Mouse (Mus musculus) forebrain, embryonic 15.5 days (tissue): ENCODE data around the gene Paqr8. TPM values are rescaled to one million over a fixed set of nuclear protein-coding genes. Genes with fewer than 3 reads are reported as not detected.
A peak's percentile ranks its signal among the peaks of the same experiment; 100 is the strongest.

Experiments used
- ATAC-seq: fragments of 200-750 bp; cut with Nextera tagmentation; replicated peaks from 2 replicates; pipeline ENCODE4 v1.8.0; 2017; ENCODE audit warnings: mild to moderate bottlenecking, moderate TSS enrichment, moderate library complexity
- H3K27ac ChIP-seq: fragments of 300-500 bp; sonication (generic); replicated peaks from 2 replicates; pipeline ENCODE4 v1.5.1; 2015; ENCODE audit warnings: mild to moderate bottlenecking, inconsistent platforms
- H3K27me3 ChIP-seq: fragments of 300-500 bp; sonication (generic); 2 replicates; pipeline ENCODE4 v1.6.1; 2015; ENCODE audit warnings: inconsistent platforms
- H3K36me3 ChIP-seq: fragments of 300-500 bp; sonication (generic); 2 replicates; pipeline ENCODE4 v1.6.1; 2015; ENCODE audit warnings: mild to moderate bottlenecking, inconsistent platforms
- H3K4me1 ChIP-seq: fragments of 300-500 bp; sonication (generic); 2 replicates; pipeline ENCODE4 v1.6.1; 2015; ENCODE audit warnings: inconsistent platforms
- H3K4me2 ChIP-seq: fragments of 300-500 bp; sonication (generic); replicated peaks from 2 replicates; pipeline ENCODE4 v1.6.1; 2015; ENCODE audit warnings: mild to moderate bottlenecking, inconsistent platforms
- H3K4me3 ChIP-seq: fragments of 300-500 bp; sonication (generic); 2 replicates; pipeline ENCODE4 v1.5.1; 2015; ENCODE audit warnings: mild to moderate bottlenecking, inconsistent platforms
- H3K9ac ChIP-seq: fragments of 300-500 bp; sonication (generic); replicated peaks from 2 replicates; pipeline ENCODE4 v1.6.1; 2015; ENCODE audit warnings: mild to moderate bottlenecking, inconsistent platforms
- H3K9me3 ChIP-seq: fragments of 300-500 bp; sonication (generic); 2 replicates; pipeline ENCODE4 v1.6.1; 2016; ENCODE audit warnings: inconsistent platforms
- WGBS: fragments of 180-500 bp; shearing (Covaris S2); methylation state at CpG from one replicate; pipeline ENCODE4 v1.1.7; 2015; ENCODE audit warnings: mixed read lengths; 5-methylcytosine and 5-hydroxymethylcytosine counted together
- polyA plus RNA-seq: library from polyadenylated mRNA; unstranded; fragments of >200 nt; fragmentation: Nextera tagmentation; extraction: Ambion mirVana; gene quantifications from 2 replicates; pipeline ENCODE4 v1.2.1, GENCODE M21; 2015

Gene Paqr8
- polyA plus RNA-seq, 1 experiment from 2014 or later = 22.5 TPM

- Histone ChIP-seq H3K36me3 (no peaks in the 10 kb centered on the region), H3K27me3 (no peaks in the 10 kb centered on the region), H3K9me3 (no peaks in the 10 kb centered on the region), H3K4me2 (no peak overlapping the region), H3K4me1 (no peaks in the 10 kb centered on the region), H3K9ac (no peak overlapping the region), H3K4me3 (no peak overlapping the region), H3K27ac (no peak overlapping the region)
- ATAC-seq = no peak
- 75% methylated on average over 2 of the region's 2 CpGs for WGBS
Observed at GRCm38 (mm10) chr1:20984103-20984502, 93.7 kb downstream of the Paqr8 start.

GRCm38 (mm10) chr1:20984582-20984981, 94.2 kb downstream of the Paqr8 start:
- H3K4me1 ChIP-seq = no peaks in the 10 kb centered on the region
- no peaks in the 10 kb centered on the region for H3K36me3 ChIP-seq
- no peak overlapping the region for H3K9ac ChIP-seq
- H3K4me3 ChIP-seq = no peak overlapping the region
- no peaks in the 10 kb centered on the region for H3K9me3 ChIP-seq
- H3K27me3 ChIP-seq = no peaks in the 10 kb centered on the region
- WGBS = 33% methylated on average over 4 of the region's 4 CpGs
- no peak overlapping the region for H3K27ac ChIP-seq
- H3K4me2 ChIP-seq = no peak overlapping the region
- no peak for ATAC-seq

GRCm38 (mm10) chr1:20986378-20987056, 96.1 kb downstream of the Paqr8 start:
- ATAC-seq = peak; percentile 45; the same call in 1 of the 2 replicates
- Histone ChIP-seq H3K27me3 (no peaks in the 10 kb centered on the region), H3K9me3 (no peaks in the 10 kb centered on the region), H3K4me1 (no peaks in the 10 kb centered on the region), H3K36me3 (no peaks in the 10 kb centered on the region), H3K4me3 (no peak overlapping the region), H3K27ac (no peak overlapping the region), H3K9ac (no peak overlapping the region), H3K4me2 (no peak overlapping the region)
- 66% methylated on average over 10 of the region's 10 CpGs for WGBS

Other genes with a start within 250 kb of the Paqr8 start
- gene Il17a, start 159.7 kb upstream of the Paqr8 start, polyA plus RNA-seq = not detected in 2 replicates
- gene Il17f, start 100.0 kb upstream of the Paqr8 start, polyA plus RNA-seq = not detected in 2 replicates
- gene Mcm3, start 70.3 kb upstream of the Paqr8 start, polyA plus RNA-seq = 51.8 and 59.7 TPM in 2 replicates
- 1.3 and 2.0 TPM in 2 replicates for gene Efhc1, start 61.0 kb downstream of the Paqr8 start, polyA plus RNA-seq
- 1.8 and 2.0 TPM in 2 replicates for gene Tram2, start 188.6 kb downstream of the Paqr8 start, polyA plus RNA-seq